Mouse (Mus musculus) lung, postnatal 0 days (tissue): ENCODE results near the gene Lcn5.

ENCODE experiments used
- CTCF ChIP-seq: IDR thresholded peaks from 2 replicates; pipeline ENCODE4 v1.5.1; 2016; ENCODE audit warnings: antibody characterized with exemption, mild to moderate bottlenecking
- EP300 ChIP-seq: IDR thresholded peaks from 2 replicates; pipeline ENCODE4 v1.6.1; 2016; ENCODE audit warnings: antibody characterized with exemption, mild to moderate bottlenecking, control low read depth

DNA sequence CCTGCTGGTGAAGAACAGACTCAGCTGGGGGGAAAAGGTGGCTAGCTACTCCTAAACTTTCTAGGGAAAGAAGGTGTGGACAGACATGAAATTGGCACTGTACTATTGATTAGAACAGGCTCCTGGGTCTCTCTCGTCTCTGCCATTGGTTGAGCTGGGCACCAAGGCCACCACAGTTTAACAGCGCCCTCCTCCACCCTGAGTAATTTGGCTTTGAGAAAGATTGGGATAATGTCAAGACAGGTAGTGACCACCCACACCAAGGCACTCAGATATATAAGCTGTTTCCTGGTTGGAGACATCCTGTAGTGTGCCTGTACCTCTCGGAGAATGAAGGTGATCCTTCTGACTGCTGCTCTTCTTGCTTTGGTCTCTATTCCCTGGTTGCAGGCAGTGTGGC lies 18.7 kb downstream of the Lcn5 start, which contains the start of gene Lcn6:
- TF ChIP-seq EP300 (no peak), CTCF (no peak)
